Mouse (Mus musculus) T-cell, adult 66 days (primary cell): ENCODE measurements around the gene Rab35. TPM values are rescaled to one million over a fixed set of nuclear protein-coding genes. Genes with fewer than 3 reads are reported as not detected.

ENCODE experiments used
- total RNA-seq, 2 experiments: library from RNA; stranded (reverse); gene quantifications; 3 replicates in 1 of 2; 4 replicates in 1 of 2; pipeline ENCODE4 v1.2.4; 2023

Rab35 gene
- 10 to 100 TPM; 65.6 to 71.1 TPM for total RNA-seq

GRCm38 (mm10) chr5:115631505-115632357, at the start of gene Rab35:
TSS of gene Rab35 (plus strand) at chr5:115631908.

Other genes starting within 250 kb of the Rab35 start
- not detected for gene Msi1, start 202.3 kb upstream of the Rab35 start, total RNA-seq
- not detected for gene Pla2g1b, start 165.6 kb upstream of the Rab35 start, total RNA-seq
- gene Sirt4, start 147.2 kb upstream of the Rab35 start, total RNA-seq, result 10 to 100 TPM; 10.4 to 11.3 TPM
- 10 to 100 TPM; 61.8 to 63.1 TPM for gene Pxn, start 125.2 kb upstream of the Rab35 start, total RNA-seq
- gene Rplp0, start 72.4 kb upstream of the Rab35 start, total RNA-seq, result 1,000 to 10,000 TPM; 2,572 to 2,778 TPM
- 100 to 1,000 TPM; 100 to 112 TPM for gene Gcn1l1, start 66.7 kb upstream of the Rab35 start, total RNA-seq
- gene Bicdl1, start 99.7 kb downstream of the Rab35 start, total RNA-seq, result 100 to 1,000 TPM in 1 of 2 experiments, 10 to 100 TPM in 1; 91.5 to 109 TPM
- gene Cit, start 213.4 kb downstream of the Rab35 start, total RNA-seq, result 1 to 10 TPM; 2.7 to 9.0 TPM